9 mouse cellular contexts compared by ENCODE assay signal in genomic region chr1:172326684-172327083, GRCm38 (mm10). TPM values are rescaled to one million over a fixed set of nuclear protein-coding genes. Genes with fewer than 3 reads are reported as not detected.
DNase-seq lines count a peak whose midpoint lies in the region; ATAC-seq and TF ChIP-seq lines count a peak whose summit lies in the region.
"Had no signal": no experiment of that assay in that cellular context is flagged by ENCODE, and none has a peak within 500 bp of the region (broad histone marks: within the 10 kb centered on the region; RNA-seq: fewer than 3 reads in every experiment).

No protein-coding gene starts in this region.

- intact Hi-C loops in left cerebral cortex, postnatal 14 days (cut with DNase I) = no loop called here

- no peak for ATAC-seq in kidney, embryonic 15.5 days (replicated peaks; ENCODE audit: low FRiP score)
- ATAC-seq in hindbrain, embryonic 15.5 days (ENCODE audit: low FRiP score, low read depth) = no peak
- ATAC-seq in midbrain, embryonic 15.5 days (replicated peaks) = no peak
- ATAC-seq: Patski had no signal

- no peaks in the 10 kb centered on the region for H3K9me3 ChIP-seq in kidney, embryonic 15.5 days (replicated peaks)
- H3K9me3 ChIP-seq in hindbrain, embryonic 15.5 days = no peaks in the 10 kb centered on the region
- no peaks in the 10 kb centered on the region for H3K9me3 ChIP-seq in midbrain, embryonic 15.5 days

- no peak overlapping the region for H3K27ac ChIP-seq in kidney, embryonic 15.5 days
- 0 out of 2 replicates have a peak overlapping the region, but pooled peaks have one; percentile 90 for H3K27ac ChIP-seq in cortical plate, adult 2 months (ENCODE audit: insufficient read depth, low read length)
- no peak overlapping the region for H3K27ac ChIP-seq in hindbrain, embryonic 15.5 days (replicated peaks)
- H3K27ac ChIP-seq in midbrain, embryonic 15.5 days = no peak overlapping the region

- TF ChIP-seq POLR2A in cortical plate, adult 2 months (IDR thresholded peaks at IDR 0.05; ENCODE audit: extremely low read depth, insufficient read depth, low read length) = no peak

- peak overlapping the region; percentile 90 for H3K4me2 ChIP-seq in kidney, embryonic 15.5 days
- peak overlapping the region; percentile 87 for H3K4me2 ChIP-seq in hindbrain, embryonic 15.5 days
- H3K4me2 ChIP-seq in midbrain, embryonic 15.5 days = peak overlapping the region; percentile 82

- DNase-seq in kidney, adult 9 months = no peak
- DNase-seq in left cerebral cortex, postnatal 14 days (ENCODE audit: low spot score in 2 of 2) = no peak
- no peak for DNase-seq in lung, postnatal 25 days (ENCODE audit: low spot score)
- no peak for DNase-seq in kidney, adult 18-20 months

- H3K4me1 ChIP-seq in kidney, embryonic 15.5 days = peaks cover 13% of the 10 kb centered on the region
- peaks cover 17% of the 10 kb centered on the region for H3K4me1 ChIP-seq in cortical plate, adult 2 months (ENCODE audit: control insufficient read depth, insufficient read depth, low read length)
- H3K4me1 ChIP-seq in hindbrain, embryonic 15.5 days (replicated peaks) = peaks cover 33% of the 10 kb centered on the region
- peaks cover 27% of the 10 kb centered on the region for H3K4me1 ChIP-seq in midbrain, embryonic 15.5 days

- peaks cover 69% of the 10 kb centered on the region for H3K27me3 ChIP-seq in kidney, embryonic 15.5 days
- no peaks in the 10 kb centered on the region for H3K27me3 ChIP-seq in hindbrain, embryonic 15.5 days
- peaks cover 6% of the 10 kb centered on the region for H3K27me3 ChIP-seq in midbrain, embryonic 15.5 days (replicated peaks)

- 0 out of 2 replicates have a peak overlapping the region, but pooled peaks have one; percentile 32 for H3K9ac ChIP-seq in kidney, embryonic 15.5 days
- H3K9ac ChIP-seq in hindbrain, embryonic 15.5 days = peak overlapping the region; percentile 45; the same call in 1 of the 2 replicates
- H3K9ac ChIP-seq in midbrain, embryonic 15.5 days = 0 out of 2 replicates have a peak overlapping the region, but pooled peaks have one; percentile 40

- peaks cover 3% of the 10 kb centered on the region; the same call in 1 of the 2 replicates for H3K36me3 ChIP-seq in kidney, embryonic 15.5 days
- no peaks in the 10 kb centered on the region for H3K36me3 ChIP-seq in hindbrain, embryonic 15.5 days
- H3K36me3 ChIP-seq in midbrain, embryonic 15.5 days (replicated peaks) = no peaks in the 10 kb centered on the region

- H3K4me3 ChIP-seq in kidney, embryonic 15.5 days (replicated peaks) = peak overlapping the region; percentile 50
- peak overlapping the region; percentile 16; the same call in 1 of the 2 replicates for H3K4me3 ChIP-seq in cortical plate, adult 2 months (ENCODE audit: insufficient read depth, low read length)
- peak overlapping the region; percentile 50 for H3K4me3 ChIP-seq in hindbrain, embryonic 15.5 days
- peak overlapping the region; percentile 47 for H3K4me3 ChIP-seq in midbrain, embryonic 15.5 days

- TF ChIP-seq CTCF in cortical plate, adult 2 months (IDR thresholded peaks at IDR 0.05; ENCODE audit: extremely low read depth, insufficient read depth, low read length) = no peak

- WGBS in kidney, embryonic 15.5 days = 61% methylated on average over 11 of the region's 11 CpGs
- 63% methylated on average over 11 of the region's 11 CpGs for WGBS in hindbrain, embryonic 15.5 days
- WGBS in midbrain, embryonic 15.5 days = 59% methylated on average over 11 of the region's 11 CpGs

RNA-seq across cellular contexts. Expression of gene Kcnj9, which starts 2.4 kb away (rescaled TPM):
- not detected in 2 replicates for polyA plus RNA-seq in kidney, embryonic 15.5 days (2015; fragmentation: Nextera tagmentation; extraction: Ambion mirVana)
- 169 and 180 TPM in 2 replicates for polyA plus RNA-seq in cortical plate, adult 2 months (2012; rRNA removed)
- polyA plus RNA-seq in hindbrain, embryonic 15.5 days (2015; fragmentation: Nextera tagmentation; extraction: Ambion mirVana) = 4.1 and 4.3 TPM in 2 replicates
- polyA plus RNA-seq in midbrain, embryonic 15.5 days (2015; fragmentation: Nextera tagmentation; extraction: Ambion mirVana) = 5.6 and 5.9 TPM in 2 replicates
- 100 to 1,000 TPM; 119 to 130 TPM for total RNA-seq in left cerebral cortex, postnatal 14 days (2021)

RNA-seq across cellular contexts. Expression of gene Kcnj10, which starts 14.3 kb away (rescaled TPM):
- 0.83 and 1.0 TPM in 2 replicates for polyA plus RNA-seq in kidney, embryonic 15.5 days (2015; fragmentation: Nextera tagmentation; extraction: Ambion mirVana)
- 96.8 and 102 TPM in 2 replicates for polyA plus RNA-seq in cortical plate, adult 2 months (2012; rRNA removed)
- polyA plus RNA-seq in hindbrain, embryonic 15.5 days (2015; fragmentation: Nextera tagmentation; extraction: Ambion mirVana) = 2.9 and 3.0 TPM in 2 replicates
- 1.8 TPM in 2 replicates for polyA plus RNA-seq in midbrain, embryonic 15.5 days (2015; fragmentation: Nextera tagmentation; extraction: Ambion mirVana)
- total RNA-seq in left cerebral cortex, postnatal 14 days (2021) = 10 to 100 TPM; 79.5 to 84.5 TPM

RNA-seq across cellular contexts. Expression of gene Atp1a2, which starts 28.8 kb away (rescaled TPM):
- polyA plus RNA-seq in kidney, embryonic 15.5 days (2015; fragmentation: Nextera tagmentation; extraction: Ambion mirVana) = 2.2 and 2.9 TPM in 2 replicates
- 534 and 567 TPM in 2 replicates for polyA plus RNA-seq in cortical plate, adult 2 months (2012; rRNA removed)
- polyA plus RNA-seq in hindbrain, embryonic 15.5 days (2015; fragmentation: Nextera tagmentation; extraction: Ambion mirVana) = 74.3 and 75.8 TPM in 2 replicates
- polyA plus RNA-seq in midbrain, embryonic 15.5 days (2015; fragmentation: Nextera tagmentation; extraction: Ambion mirVana) = 56.5 and 63.1 TPM in 2 replicates
- 100 to 1,000 TPM; 571 to 592 TPM for total RNA-seq in left cerebral cortex, postnatal 14 days (2021)

RNA-seq across cellular contexts. Expression of gene Pigm, which starts 49.7 kb away (rescaled TPM):
- polyA plus RNA-seq in kidney, embryonic 15.5 days (2015; fragmentation: Nextera tagmentation; extraction: Ambion mirVana) = 7.6 and 7.9 TPM in 2 replicates
- 6.5 TPM in 2 replicates for polyA plus RNA-seq in cortical plate, adult 2 months (2012; rRNA removed)
- 3.8 and 3.9 TPM in 2 replicates for polyA plus RNA-seq in hindbrain, embryonic 15.5 days (2015; fragmentation: Nextera tagmentation; extraction: Ambion mirVana)
- polyA plus RNA-seq in midbrain, embryonic 15.5 days (2015; fragmentation: Nextera tagmentation; extraction: Ambion mirVana) = 4.0 and 4.1 TPM in 2 replicates
- total RNA-seq in left cerebral cortex, postnatal 14 days (2021) = 10 to 100 TPM in 1 of 2 experiments, 1 to 10 TPM in 1; 9.8 to 10.5 TPM

Comparison
In these comparisons a context has a peak if more than half of its experiments do, and no peak if none do; other contexts are left out.
1. RNA of gene Kcnj9, which starts 2.4 kb away (polyA plus RNA-seq): 169 to 180 TPM in cortical plate, adult 2 months; 5.6 to 5.9 TPM in midbrain, embryonic 15.5 days, 4.1 to 4.3 TPM in hindbrain, embryonic 15.5 days and not detected in kidney, embryonic 15.5 days; every median in the first group is over 10 times any median in the second.
2. RNA of gene Kcnj10, which starts 14.3 kb away (polyA plus RNA-seq): 96.8 to 102 TPM in cortical plate, adult 2 months; 2.9 to 3.0 TPM in hindbrain, embryonic 15.5 days, 1.8 TPM in midbrain, embryonic 15.5 days and 0.83 to 1.0 TPM in kidney, embryonic 15.5 days; every median in the first group is over 10 times any median in the second.
3. RNA of gene Atp1a2, which starts 28.8 kb away (polyA plus RNA-seq): 534 to 567 TPM in cortical plate, adult 2 months, 74.3 to 75.8 TPM in hindbrain, embryonic 15.5 days and 56.5 to 63.1 TPM in midbrain, embryonic 15.5 days; 2.2 to 2.9 TPM in kidney, embryonic 15.5 days; every median in the first group is over 10 times any median in the second.
4. Peak in every context shown above with its lines, with median percentiles within 50 percentile points of each other: H3K4me2 ChIP-seq, H3K4me3 ChIP-seq and H3K9ac ChIP-seq.